Mouse (Mus musculus) frontal cortex, postnatal 10 days (tissue): ENCODE data around the gene Retsat.
A peak's percentile ranks its signal among the peaks of the same experiment; 100 is the strongest.

Experiments used
- DNase-seq, 2 experiments: peaks; one replicate each; pipeline ENCODE4 v3.0.0; 2022; ENCODE audit warnings: low spot score in 2 of 2, mixed read lengths in 1 of 2

Gene Retsat

DNA sequence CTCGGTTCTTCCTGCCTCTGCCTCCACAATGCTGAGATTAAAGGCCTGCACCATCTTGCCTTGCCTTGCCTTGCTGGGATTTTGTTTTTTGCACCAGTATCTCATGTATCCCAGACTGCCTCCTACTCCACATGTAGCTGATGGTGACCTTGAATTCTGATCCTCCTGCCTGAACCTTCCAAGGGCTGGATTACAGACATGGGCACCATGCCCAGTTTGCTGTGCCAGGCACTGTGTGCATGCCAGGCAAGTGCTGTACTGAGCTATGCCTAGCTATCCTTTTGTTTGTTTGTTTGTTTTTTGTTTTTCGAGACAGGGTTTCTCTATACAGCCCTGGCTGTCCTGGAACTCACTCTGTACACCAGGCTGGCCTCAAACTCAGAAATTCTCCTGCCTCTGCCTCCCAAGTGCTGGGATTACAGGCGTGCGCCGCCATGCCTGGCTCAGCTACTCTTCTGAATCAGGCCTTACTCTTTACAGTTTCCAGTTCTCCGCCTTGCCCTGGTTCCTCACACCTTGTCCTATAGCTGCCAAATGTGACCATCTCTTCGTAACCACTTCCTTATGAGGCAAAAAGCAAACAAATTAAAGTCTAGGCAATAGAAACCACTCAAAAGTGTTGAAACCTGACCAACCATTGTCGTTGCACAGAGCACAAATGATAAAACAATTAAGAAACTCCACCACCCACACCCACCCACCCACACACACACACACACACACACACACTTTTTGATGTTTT is 25.6 kb downstream of the Retsat start:
- DNase-seq: no peak

DNA sequence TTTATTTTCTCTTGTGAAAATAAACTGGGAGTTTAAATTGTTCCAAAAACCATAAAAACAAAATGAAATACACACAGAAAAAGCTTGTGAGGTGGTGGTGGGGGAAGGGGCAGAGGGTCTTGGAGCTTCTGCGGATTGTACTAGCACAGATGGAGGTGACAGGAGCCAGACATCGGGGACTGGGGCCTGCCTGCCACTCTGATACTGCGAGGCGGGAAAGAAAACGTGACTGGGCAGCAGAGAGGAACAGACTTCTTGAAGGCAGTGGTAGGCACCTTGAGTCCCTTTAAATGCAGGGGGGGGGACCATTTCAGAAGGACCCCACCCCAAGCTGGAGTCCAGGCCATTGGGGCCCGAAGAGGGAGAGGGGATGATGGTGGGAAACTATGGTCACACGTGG is 28.1 kb downstream of the Retsat start:
- no peak for DNase-seq

DNA sequence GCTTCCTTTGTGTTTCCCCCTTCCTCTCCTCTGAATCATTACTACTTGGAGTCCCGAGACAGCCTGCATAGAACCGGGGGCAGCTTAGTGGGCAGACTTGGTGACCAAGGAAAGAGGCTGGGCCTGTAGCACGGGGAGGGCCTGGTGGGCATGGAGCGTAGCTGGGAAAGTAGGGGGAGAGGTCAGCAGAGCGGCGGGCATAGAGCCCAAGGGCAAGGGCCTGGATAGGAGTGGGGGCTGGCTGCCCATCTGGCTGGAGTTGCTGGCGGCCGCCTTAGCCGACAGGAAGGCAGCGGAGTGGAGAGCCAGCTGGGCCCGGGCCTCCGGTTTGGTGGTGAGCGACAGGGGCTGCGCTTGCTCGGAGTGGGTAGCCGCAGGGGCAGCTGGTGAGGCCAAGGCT is 29.0 kb downstream of the Retsat start:
- no peak for DNase-seq

DNA sequence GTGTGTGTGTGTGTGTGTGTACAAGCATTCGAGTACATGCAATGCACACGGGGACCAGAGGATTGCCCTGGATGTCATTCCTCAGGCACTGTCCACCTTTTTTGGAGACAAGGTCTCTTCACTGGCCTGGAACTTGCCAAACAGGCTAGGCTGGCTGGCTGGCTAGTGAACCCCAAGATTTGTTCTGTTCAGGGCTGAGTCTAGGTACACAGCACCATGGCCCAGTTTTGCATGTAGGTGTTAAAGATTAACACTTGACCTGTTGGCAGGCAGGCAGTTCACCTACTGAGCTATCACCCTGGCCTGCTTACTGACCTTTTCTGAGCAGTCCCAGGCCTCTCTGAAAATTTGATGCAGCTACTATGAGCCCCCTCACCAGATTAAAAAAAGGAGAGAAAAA is 32.1 kb downstream of the Retsat start:
- DNase-seq: no peak

DNA sequence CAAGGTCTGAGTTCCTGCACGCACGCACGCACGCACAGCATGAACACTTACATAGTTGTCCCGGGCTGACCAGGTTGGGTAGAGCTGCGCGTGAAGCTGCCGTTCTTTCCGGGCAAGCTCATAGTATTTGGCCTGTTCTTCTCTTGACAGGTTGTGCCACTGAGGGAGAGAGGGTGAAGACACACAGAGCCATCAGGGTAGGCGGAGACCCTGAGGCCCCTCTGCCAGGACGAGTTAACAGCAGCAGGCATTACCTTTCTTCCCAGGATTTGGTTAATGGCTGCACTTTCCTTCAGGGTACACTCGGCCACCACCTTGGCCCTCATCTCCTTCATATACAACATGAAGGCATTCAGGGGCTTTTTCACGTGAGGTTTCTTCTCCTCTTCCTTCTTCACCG is 32.7 kb downstream of the Retsat start:
- no peak for DNase-seq

DNA sequence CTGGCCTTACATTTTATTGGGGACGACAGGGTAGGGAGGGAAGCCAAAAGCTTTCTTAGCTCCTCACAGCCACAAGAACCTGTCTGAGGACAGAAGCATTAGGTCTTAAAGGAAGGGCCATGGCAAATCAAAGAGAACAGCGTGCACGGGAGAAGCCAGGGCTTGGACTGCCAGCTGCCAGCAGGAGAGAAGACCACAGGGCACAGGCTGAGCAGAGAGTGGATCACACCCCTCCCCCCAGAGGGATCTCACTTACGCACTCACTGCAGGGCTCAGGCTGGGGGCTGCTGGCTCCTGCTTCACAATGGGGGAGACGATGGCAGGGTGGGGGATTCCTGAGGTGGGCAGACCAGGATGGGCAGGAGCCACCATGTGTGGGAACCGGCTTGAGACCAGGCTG is 33.4 kb downstream of the Retsat start:
- no peak for DNase-seq

DNA sequence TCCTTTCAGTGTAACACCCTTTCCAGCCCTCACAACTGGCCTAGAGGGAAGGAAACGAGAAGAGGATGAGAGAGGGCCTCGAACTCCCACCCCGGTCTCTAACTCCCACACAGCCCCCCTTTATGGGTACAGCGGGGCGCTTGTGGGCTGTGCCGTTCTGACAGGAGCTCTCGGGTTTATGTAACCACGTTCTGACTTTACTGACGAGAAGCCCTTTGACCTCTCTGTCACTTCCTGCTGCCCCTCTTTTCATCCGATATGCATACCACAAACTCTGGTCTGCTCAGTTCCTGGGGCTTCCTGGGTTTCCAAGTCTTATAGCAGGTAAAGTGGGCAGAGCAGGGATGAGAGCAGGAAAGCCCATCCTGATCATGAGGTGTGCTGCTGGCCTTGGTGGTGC is 36.0 kb downstream of the Retsat start:
- DNase-seq: no peak

DNA sequence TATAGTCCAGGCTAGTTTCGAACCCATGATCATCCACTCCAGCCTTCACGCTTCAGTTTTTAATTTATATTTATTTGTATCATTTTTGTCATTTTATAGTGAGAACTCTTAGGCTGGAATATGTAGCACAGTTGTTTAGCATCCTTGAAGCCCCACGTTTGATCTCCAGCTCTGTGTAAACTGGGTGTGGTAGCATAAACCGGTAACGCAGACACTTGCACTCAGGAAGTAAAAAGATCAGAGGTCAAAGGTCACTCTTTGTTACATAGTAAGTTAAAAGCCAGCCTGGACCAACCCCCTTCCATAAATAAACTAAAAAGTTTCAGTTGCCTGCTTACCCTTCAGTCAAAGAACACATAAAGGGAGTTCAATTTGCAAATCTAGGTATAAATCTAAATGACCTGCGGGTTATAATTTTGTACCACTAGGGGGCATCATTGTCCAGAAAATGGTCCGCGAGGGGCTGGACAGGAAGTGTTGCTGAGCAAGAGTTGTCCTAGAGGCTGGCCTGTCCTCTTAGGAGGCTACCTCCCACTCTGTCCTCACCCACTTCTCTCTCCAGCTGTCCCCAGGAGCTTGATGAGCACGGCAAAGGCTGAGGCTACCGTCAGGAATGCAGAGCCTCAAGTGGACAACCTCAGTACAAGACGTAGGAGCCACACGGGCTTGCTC is 37.6 kb downstream of the Retsat start:
- peak in 1 of 2 experiments; percentile 20 for DNase-seq

DNA sequence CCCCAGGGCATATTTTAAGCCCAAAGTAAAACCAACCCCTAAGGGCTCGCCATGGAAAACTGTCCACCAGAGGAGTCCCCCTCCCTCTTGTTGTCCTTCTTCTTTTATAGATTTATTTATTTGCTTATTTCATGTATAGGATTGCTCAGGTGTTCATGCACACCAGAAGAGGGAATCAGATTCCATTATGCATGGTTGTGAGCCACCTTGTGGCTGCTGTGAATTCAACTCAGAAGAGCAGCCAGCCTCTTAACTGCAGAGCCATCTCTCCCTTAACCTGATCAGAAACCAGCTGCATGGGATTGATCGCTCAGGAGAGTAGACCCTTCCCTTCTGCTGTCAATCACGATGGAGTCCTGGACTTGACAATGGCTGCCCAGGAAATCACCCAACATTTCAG is 38.7 kb downstream of the Retsat start:
- DNase-seq: no peak

DNA sequence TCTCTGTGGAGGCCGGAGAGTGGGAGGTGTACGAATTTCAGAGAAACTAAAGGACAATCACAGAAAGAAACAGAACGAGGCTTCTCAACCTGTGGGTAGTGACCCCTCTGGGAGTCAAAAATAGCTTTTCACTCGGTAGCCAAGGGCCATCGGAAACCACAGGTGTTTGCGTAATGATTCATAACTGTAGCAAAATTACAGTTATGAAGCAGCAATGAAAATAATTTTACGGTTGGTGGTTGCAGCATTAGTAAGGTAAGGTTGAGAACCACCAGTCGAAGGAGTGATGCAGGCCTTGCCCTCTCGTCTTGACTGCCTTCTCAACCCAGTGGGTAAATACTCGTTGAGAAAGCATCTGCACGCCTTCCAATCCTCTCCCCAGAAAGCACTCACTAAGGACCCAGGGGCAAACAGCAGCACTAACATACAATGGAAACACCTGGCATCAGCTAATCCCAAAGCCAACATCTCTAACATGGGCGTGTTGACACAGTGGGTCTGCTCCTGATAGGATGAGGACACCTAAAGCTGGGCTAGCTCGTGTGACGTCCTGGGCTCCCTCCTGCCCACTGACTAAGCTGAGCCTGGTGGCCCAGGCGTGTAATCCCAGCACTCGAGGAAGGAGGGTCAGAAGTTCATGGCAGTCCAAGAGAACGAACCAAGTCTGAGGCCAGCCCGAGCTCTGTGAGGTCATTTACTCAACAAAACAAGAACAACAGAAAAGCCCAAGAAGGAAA is 43.1 kb downstream of the Retsat start:
- DNase-seq: no peak

DNA sequence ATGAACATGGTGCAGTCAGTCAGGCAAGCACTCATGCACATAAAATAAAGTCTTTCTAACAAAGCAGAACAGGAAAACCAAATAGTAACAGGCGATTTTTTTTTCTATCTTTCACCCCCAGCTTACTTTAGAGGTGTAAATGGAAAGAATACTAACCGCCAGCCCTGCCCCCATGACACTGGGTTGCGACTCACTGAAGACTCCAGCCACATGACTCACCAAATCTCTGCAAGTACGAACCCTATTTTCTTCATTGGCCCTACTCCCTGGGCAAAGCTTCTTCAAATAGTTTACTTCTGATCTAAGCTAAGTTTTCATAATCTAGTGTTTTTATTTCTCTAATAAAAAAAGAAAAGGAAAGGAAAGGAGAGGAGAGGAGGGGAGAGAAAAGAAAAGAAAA is 46.3 kb downstream of the Retsat start:
- no peak for DNase-seq

DNA sequence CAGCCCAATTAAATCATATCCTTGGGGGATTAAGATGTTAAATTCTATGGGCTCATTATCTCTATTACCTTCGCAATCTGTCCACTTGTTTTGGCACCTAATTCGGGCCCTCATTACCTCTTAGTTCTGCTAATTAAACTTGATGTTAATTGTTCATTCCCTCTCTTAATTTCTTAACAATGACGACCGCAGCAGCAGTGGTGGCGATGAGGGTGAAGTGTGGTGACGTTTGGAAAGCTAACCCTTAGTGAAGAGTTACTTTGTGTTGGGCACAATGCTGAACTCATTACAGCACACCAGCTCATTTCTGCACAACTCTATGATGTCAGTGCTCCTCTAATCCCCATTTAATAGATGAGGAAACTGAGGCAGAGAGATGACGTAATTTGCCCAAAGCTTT is 47.1 kb downstream of the Retsat start:
- DNase-seq: no peak

DNA sequence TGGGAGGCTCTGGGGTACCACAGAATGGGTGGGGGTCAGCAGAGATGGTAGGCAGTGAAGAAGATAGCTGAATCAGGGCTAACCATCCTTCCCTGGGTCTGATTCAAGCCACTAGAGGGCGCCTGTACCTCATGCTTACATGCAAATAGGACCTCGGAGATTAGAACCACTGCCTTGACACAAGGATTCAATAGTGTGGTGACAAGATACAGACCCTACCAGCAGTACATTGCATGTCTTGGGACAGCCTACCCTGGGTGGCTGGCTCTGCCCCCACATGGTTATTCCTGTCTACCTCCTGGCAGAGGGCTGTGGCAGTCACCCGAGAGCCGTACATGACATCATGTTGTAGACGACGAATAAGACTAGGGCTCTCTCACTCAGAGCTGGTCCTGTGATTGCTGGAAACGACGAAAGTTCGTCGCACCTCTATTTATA is 49.1 kb downstream of the Retsat start:
- peak; percentile 37 to 66 for DNase-seq

DNA sequence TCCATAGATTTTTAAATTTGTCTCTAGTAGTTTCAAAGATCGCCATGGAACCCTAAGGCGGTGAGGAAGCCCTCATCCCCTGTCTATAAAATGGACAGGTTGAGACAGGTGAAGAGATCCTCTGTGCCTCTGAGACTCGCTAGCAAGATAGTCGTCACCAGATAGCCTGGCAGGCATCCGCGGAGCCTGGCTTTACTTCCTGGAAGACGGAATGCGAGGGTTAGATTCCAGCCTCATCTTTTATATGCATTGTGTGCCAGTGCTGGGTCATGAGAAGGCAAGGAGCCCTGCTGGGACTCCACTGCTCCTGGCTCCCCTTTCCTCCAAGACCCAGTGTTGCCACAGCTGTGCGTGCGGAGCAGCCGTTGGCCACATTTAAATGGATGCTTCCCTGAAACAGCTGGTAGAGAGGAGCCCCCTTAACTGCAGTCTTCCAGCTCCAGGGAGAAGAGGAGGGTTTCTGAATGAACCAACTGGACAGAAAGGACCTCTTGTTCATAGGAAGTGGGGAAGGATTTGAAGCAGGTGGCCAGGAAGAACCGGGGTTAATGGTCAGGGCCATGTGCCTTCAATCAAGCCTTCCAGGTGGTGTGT is 49.8 kb downstream of the Retsat start:
- no peak for DNase-seq

DNA sequence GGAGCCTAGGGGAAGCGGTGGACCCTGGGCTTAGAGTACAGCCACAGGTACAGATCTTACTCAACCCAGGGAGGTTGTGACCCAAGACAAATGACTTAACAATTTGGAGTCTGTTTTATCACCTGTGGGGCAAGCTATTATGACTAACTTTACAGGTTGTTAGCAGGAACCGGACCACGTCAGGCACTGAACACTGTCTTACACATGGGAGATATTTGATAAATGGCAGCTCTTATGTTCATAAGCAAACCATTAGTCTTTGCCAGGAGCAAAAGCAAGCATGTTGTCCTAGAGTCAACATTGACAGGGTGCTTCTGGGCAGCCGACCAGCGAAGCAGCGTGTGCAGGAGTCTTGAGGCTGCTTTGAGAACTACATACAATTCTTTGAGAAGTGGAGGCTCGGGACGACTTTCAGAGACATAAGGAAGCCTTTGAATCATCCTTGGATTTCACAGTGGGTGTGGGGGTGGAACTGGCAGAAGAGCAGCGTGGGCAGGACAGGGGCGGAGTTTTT is 52.1 kb downstream of the Retsat start:
- peak in 1 of 2 experiments; percentile 60 for DNase-seq

DNA sequence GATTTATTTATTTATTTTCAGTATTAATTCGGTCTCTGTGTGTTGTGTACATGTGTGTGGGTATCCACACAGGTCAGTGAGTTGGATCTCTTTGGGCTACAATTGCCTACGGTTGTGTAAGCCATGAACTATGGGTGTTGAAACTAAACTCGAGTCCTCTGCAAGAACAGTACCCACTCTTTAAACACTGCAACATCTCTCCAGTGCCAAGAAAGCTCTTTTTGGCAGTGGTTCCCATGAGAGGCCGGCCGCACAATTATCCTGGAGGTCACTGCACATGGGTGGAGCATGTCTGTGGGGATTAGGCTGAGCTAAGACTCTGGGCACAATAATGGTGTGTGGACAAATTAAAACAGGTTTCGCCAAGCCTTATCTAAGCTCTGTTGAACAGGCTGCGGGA is 55.1 kb downstream of the Retsat start:
- no peak for DNase-seq

DNA sequence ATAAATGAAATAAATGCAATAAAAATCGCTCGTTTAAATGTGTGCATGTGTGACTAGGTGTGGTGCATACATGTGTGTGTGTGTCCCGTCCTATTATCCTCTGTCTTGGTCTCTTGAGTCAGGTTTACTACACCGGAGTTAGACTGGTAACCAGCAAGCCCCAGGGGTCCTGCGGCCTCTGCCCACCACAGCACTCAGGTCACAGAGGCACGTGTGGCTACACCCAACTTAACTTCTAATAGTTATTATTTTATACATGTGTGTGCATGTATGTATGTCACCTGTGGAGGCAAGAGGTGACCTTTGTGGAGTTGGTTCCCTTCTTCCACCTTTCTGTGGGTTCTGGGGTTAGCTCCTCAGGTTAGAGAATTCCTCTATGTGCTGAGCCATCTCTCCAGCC is 56.1 kb downstream of the Retsat start:
- no peak for DNase-seq

DNA sequence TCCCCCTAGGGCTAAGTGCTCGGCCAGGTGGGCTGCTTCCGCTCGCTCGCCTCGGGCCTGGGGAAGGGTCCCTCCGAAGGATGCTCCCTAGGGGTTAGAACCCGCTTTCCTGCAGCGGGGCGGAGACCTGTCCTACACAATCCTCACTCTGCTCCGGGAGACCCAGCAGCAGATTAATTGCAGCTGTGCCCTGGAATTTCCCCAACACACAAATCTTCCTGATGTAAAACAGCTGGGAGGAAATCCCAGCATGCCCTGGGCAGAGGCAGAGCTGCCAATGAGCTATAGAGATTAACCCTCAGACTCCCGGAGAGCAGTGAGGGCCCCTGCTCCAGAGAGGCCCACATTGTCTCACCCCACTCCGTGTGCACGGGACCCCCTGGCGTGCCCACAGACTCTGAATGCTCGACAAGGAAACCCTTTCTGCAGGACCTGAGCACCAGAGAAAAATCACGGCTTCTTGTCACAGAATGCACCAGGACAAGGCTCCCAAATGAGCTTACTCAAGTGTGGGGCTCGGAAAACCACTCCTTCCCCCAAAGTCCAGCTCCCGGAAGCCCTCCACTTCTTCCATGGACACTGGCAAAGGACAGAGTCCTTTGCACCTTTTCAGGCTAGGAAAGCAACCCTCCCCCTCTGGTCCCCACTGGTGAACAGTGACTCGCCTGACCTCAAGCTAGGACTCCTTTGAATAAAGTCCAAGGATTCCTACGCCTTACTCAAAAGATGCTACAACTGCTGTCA is 57.2 kb downstream of the Retsat start:
- DNase-seq: peak in 1 of 2 experiments; percentile 39

DNA sequence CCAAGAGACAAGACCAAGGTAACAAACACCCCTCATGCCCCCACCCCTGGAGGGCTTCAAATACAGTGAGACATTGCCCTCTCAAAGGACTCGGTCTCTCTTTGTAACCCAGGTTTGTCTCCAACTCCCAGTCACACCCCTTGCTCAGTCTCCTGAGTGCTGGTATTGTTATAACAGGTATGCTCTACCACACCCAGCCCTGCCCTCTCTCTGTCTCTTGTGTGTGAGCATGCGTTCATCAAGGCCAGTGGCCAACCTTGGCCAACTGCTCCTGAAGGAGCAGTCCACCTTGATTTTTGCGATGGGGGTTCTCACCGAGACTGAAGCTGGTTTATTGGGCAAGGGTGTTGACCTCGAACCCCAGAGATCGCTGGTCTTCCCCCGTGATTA is 57.8 kb downstream of the Retsat start:
- DNase-seq: no peak

DNA sequence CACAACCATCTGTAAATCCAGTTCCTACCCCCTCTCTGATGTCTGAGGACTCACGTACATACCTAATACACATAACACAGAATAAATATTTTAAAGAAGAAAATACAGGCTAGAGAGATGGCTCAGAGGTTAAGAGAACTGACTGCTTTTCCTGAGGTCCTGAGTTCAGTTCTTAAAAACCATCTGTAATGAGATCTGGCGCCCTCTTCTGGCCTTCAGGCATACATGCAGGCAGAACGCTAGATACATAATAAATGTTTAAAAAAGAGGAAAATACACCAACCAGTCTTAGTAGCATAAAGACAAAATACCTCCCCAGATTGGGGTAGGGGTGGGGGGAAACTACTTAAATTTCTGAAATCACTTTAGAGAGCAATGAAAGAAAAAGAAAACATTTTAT is 59.7 kb downstream of the Retsat start:
- no peak for DNase-seq
